Mouse (Mus musculus) liver, embryonic 15.5 days (tissue): ENCODE measurements around the gene Dact1. TPM values are rescaled to one million over a fixed set of nuclear protein-coding genes. Genes with fewer than 3 reads are reported as not detected.

Experiments
- ATAC-seq: fragments of 200-750 bp; cut with Nextera tagmentation; 2 replicates; pipeline ENCODE4 v1.8.0; 2017; ENCODE audit warnings: moderate number of reproducible peaks, mild to moderate bottlenecking, moderate library complexity; ENCODE audit not compliant: insufficient read depth
- H3K27ac ChIP-seq: fragments of 300-500 bp; sonication (generic); replicated peaks from 2 replicates; pipeline ENCODE4 v1.5.1; 2015; ENCODE audit warnings: mild to moderate bottlenecking, inconsistent platforms
- H3K27me3 ChIP-seq: fragments of 300-500 bp; sonication (generic); 2 replicates; pipeline ENCODE4 v1.6.1; 2015; ENCODE audit warnings: mild to moderate bottlenecking, inconsistent platforms
- H3K36me3 ChIP-seq: fragments of 300-500 bp; sonication (generic); replicated peaks from 2 replicates; pipeline ENCODE4 v1.6.1; 2015; ENCODE audit warnings: moderate library complexity, mild to moderate bottlenecking, inconsistent platforms
- H3K4me1 ChIP-seq: fragments of 300-500 bp; sonication (generic); replicated peaks from 2 replicates; pipeline ENCODE4 v1.6.1; 2015; ENCODE audit warnings: inconsistent platforms
- H3K4me2 ChIP-seq: fragments of 300-500 bp; sonication (generic); 2 replicates; pipeline ENCODE4 v1.6.1; 2015; ENCODE audit warnings: moderate library complexity, mild to moderate bottlenecking, inconsistent platforms
- H3K4me3 ChIP-seq: fragments of 300-500 bp; sonication (generic); replicated peaks from 2 replicates; pipeline ENCODE4 v1.5.1; 2015; ENCODE audit warnings: mild to moderate bottlenecking, inconsistent platforms
- H3K9ac ChIP-seq: fragments of 300-500 bp; sonication (generic); 2 replicates; pipeline ENCODE4 v1.6.1; 2015; ENCODE audit warnings: moderate library complexity, mild to moderate bottlenecking, inconsistent platforms
- H3K9me3 ChIP-seq: fragments of 300-500 bp; sonication (generic); replicated peaks from 2 replicates; pipeline ENCODE4 v1.6.1; 2016; ENCODE audit warnings: inconsistent platforms
- WGBS: fragments of 180-500 bp; shearing (Covaris S2); methylation state at CpG from one replicate; pipeline ENCODE4 v1.1.7; 2015; ENCODE audit warnings: mixed read lengths; ENCODE audit not compliant: insufficient replicate concordance; 5-methylcytosine and 5-hydroxymethylcytosine counted together
- polyA plus RNA-seq: library from polyadenylated mRNA; unstranded; fragments of >200 nt; fragmentation: Nextera tagmentation; extraction: Ambion mirVana; gene quantifications from 2 replicates; pipeline ENCODE4 v1.2.1, GENCODE M21; 2015

Gene Dact1
- polyA plus RNA-seq, 1 experiment from 2014 or later = 0.44 TPM

DNA sequence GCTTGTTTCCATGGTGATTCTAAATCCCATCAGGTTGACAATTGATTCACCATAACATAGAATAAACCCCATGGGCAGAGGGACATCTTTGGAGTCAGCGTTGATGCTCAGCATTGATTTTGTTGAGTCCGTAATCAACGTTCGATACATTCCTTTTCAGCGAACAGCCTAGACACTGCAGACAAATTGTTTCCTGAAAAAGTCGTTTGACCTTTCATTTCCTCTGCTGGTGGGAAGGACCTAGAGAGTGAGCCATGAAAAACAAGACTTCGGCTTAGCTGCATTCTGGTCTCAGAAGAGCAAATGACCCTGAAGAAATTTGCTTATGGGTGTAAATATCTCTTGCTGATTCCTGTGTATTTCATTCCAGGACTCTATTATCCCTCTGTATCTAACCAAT is 55.5 kb downstream of the Dact1 start:
- Histone ChIP-seq H3K4me3 (no peak overlapping the region), H3K4me2 (no peak overlapping the region), H3K9ac (no peak overlapping the region), H3K27ac (no peak overlapping the region), H3K9me3 (no peaks in the 10 kb centered on the region), H3K36me3 (no peaks in the 10 kb centered on the region), H3K4me1 (no peaks in the 10 kb centered on the region), H3K27me3 (no peaks in the 10 kb centered on the region)
- WGBS = 37% methylated on average over 7 of the region's 7 CpGs
- no peak for ATAC-seq

DNA sequence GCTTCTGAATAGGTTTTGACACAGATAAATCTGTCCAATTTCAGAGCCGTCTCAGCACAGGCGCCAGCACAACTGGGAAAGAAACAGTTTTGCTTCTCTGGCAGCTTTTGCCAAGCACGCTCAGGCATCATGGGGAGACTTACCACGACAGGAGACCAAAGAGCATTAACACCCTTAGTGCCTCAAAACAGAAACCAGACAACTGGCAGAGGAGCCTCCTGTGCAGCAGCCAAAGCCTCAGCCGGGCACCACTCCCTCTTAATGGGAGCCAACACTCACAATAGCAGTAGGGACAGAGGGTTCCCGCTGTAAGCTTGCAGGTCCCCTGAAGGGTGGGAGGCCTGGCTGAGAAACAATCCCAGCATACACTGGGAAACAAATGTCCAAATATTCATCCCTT is 56.5 kb downstream of the Dact1 start:
- Histone ChIP-seq H3K4me3 (no peak overlapping the region), H3K4me1 (no peaks in the 10 kb centered on the region), H3K36me3 (no peaks in the 10 kb centered on the region), H3K9ac (no peak overlapping the region), H3K27me3 (no peaks in the 10 kb centered on the region), H3K9me3 (no peaks in the 10 kb centered on the region), H3K27ac (no peak overlapping the region), H3K4me2 (no peak overlapping the region)
- WGBS = 61% methylated on average over 6 of the region's 6 CpGs
- no peak for ATAC-seq

DNA sequence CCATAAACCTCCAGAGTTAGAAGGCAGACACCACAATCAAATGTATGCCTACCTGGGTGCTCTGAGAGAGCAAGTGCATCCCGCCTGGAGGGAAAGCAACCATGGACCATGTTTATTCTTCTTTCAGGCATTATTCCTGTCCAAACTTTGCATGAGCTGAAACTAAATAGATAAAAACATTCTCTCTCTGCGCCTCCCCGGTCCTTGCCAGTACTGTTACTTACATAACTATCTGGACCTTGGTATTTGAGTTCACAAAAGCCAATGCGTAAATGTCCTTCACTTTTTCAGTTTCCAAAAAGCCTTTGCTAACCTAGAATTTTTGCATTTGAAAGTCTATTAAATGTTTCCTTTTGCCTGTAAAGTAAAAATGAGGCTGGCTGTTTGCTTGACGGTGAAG is 58.9 kb downstream of the Dact1 start:
- Histone ChIP-seq H3K9me3 (no peaks in the 10 kb centered on the region), H3K9ac (no peak overlapping the region), H3K36me3 (no peaks in the 10 kb centered on the region), H3K4me1 (no peaks in the 10 kb centered on the region), H3K4me2 (no peak overlapping the region), H3K27me3 (no peaks in the 10 kb centered on the region), H3K4me3 (no peak overlapping the region), H3K27ac (0 out of 2 replicates have a peak overlapping the region, but pooled peaks have one; percentile 38)
- ATAC-seq = no peak
- WGBS = 56% methylated on average over 5 of the region's 5 CpGs

Other genes with a start within 250 kb of the Dact1 start
- gene Tomm20l, start 198.5 kb upstream of the Dact1 start, polyA plus RNA-seq = not detected in 2 replicates
- 35.4 and 37.5 TPM in 2 replicates for gene Timm9, start 173.2 kb upstream of the Dact1 start, polyA plus RNA-seq
- gene 2700049A03Rik, start 173.0 kb upstream of the Dact1 start, polyA plus RNA-seq = 3.8 and 4.6 TPM in 2 replicates